Mouse (Mus musculus) forebrain, embryonic 16.5 days (tissue): ENCODE results near the gene Itsn1. TPM values are rescaled to one million over a fixed set of nuclear protein-coding genes. Genes with fewer than 3 reads are reported as not detected.

Source experiments
- ATAC-seq: fragments of 200-750 bp; cut with Nextera tagmentation; 2 replicates; pipeline ENCODE4 v1.8.0; 2017; ENCODE audit warnings: mild to moderate bottlenecking, moderate library complexity
- H3K27ac ChIP-seq: fragments of 300-500 bp; sonication (generic); 2 replicates; pipeline ENCODE4 v1.5.1; 2014; ENCODE audit warnings: low read length, control low read depth
- H3K27me3 ChIP-seq: fragments of 300-500 bp; sonication (generic); replicated peaks from 2 replicates; pipeline ENCODE4 v1.6.1; 2014; ENCODE audit warnings: low read length; ENCODE audit not compliant: control insufficient read depth, insufficient read depth
- H3K36me3 ChIP-seq: fragments of 300-500 bp; sonication (generic); 2 replicates; pipeline ENCODE4 v1.6.1; 2014; ENCODE audit not compliant: control insufficient read depth, insufficient read depth
- H3K4me1 ChIP-seq: fragments of 300-500 bp; sonication (generic); replicated peaks from 2 replicates; pipeline ENCODE4 v1.6.1; 2014; ENCODE audit warnings: low read length; ENCODE audit not compliant: control insufficient read depth, insufficient read depth
- H3K4me2 ChIP-seq: fragments of 300-500 bp; sonication (generic); 2 replicates; pipeline ENCODE4 v1.6.1; 2014; ENCODE audit warnings: mild to moderate bottlenecking, low read length, control low read depth
- H3K4me3 ChIP-seq: fragments of 300-500 bp; sonication (generic); replicated peaks from 2 replicates; pipeline ENCODE4 v1.5.1; 2014; ENCODE audit warnings: mild to moderate bottlenecking, low read length, control low read depth
- H3K9ac ChIP-seq: fragments of 300-500 bp; sonication (generic); replicated peaks from 2 replicates; pipeline ENCODE4 v1.6.1; 2014; ENCODE audit warnings: low read depth, low read length, control low read depth
- H3K9me3 ChIP-seq: fragments of 300-500 bp; sonication (generic); 2 replicates; pipeline ENCODE4 v1.6.1; 2016; ENCODE audit warnings: low read length; ENCODE audit not compliant: control insufficient read depth
- WGBS: fragments of 180-500 bp; shearing (Covaris S2); extraction: QIAGEN DNeasy Blood & Tissue Kit; methylation state at CpG from one replicate; pipeline ENCODE4 v1.1.7; 2014; 5-methylcytosine and 5-hydroxymethylcytosine counted together
- polyA plus RNA-seq: library from polyadenylated mRNA; unstranded; fragments of >200 nt; fragmentation: Nextera tagmentation; extraction: Ambion mirVana; gene quantifications from 2 replicates; pipeline ENCODE4 v1.2.1, GENCODE M21; 2015

Gene Itsn1
- polyA plus RNA-seq, 1 experiment from 2014 or later, result 86.3 TPM

DNA sequence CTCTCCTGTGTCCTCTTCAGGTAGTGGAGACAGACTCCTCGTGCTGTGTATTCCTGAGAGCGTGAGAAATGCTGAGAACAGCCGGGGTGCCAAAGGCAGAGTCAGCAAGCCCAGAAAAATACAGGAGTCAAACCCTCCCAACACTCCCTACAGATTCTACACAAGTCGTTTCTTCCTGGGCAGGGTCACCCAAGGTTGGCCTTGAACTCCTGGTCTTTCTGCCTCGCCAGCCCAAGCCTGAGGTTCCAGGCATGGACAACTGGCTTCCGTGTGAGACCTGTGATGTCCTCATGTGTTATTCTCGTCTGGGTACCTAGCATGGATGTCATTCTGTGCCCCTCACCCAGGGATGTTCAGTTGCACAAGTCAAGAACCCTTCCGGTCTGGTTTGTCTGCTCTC lies 193.9 kb downstream of the Itsn1 start:
- H3K9ac ChIP-seq, result no peak overlapping the region
- peaks cover 40% of the 10 kb centered on the region for H3K36me3 ChIP-seq
- WGBS, result 84% methylated on average over 8 of the region's 8 CpGs
- H3K27me3 ChIP-seq, result no peaks in the 10 kb centered on the region
- no peak overlapping the region for H3K27ac ChIP-seq
- no peak overlapping the region for H3K4me2 ChIP-seq
- H3K4me1 ChIP-seq, result peaks cover 12% of the 10 kb centered on the region
- H3K4me3 ChIP-seq, result no peak overlapping the region
- H3K9me3 ChIP-seq, result no peaks in the 10 kb centered on the region
- no peak for ATAC-seq

DNA sequence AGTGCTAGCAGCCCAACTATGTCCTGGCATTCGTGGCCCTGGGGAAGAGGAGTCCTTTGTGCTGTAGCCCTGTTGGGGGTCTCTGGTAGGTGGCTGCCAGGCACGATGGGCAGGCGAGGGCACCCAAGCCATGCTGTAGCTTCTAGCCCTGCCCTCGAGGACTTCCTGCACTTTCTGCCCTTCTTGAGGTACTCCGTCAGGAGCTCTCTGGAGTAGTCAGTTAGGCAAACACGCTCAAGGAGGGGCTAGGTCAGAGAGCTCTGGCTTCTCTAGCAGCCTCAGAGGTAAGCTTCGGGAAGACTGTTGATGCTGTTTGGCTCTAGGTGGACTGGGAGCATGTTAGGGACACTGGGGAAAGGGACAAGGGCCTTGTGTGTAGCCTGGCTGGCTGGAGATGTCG lies 195.3 kb downstream of the Itsn1 start:
- no peak overlapping the region for H3K4me2 ChIP-seq
- ATAC-seq, result no peak
- peaks cover 48% of the 10 kb centered on the region for H3K36me3 ChIP-seq

DNA sequence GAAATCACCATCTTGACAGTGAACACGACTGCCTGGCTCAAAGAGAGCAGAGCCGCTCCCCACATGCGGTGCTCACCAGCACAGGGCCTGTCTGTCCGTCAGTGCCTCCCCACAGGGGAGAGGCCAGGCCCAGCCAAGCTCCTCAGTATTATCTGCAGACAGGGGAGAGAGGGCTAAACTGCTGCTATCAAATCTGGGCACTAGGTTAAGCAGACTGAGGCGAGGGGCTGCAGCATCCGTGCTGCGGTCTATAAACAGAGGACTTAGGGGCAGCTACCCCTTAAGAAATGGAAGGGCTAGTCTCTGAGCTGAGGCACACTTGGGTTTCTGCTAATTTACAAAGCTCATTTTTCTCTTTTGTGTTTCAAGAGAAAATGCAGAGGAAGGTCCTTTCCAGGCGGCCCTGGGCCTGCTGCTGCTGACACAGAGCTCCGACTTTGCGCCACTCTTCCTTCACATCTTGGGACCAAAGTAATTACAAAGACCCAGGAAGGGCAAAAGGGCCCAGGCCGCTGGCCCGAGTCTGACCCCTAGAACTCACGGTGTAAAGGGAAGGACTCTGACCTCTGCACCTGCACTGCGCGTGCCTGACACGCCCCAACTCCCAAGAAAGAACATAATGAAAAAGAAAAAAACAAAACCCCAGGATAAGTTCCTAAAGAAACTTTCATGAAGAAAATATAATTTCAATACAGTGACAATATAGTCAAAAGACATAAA lies 199.0 kb downstream of the Itsn1 start:
- peaks cover 12% of the 10 kb centered on the region for H3K4me1 ChIP-seq
- WGBS, result 90% methylated on average over 16 of the region's 16 CpGs
- peaks cover 48% of the 10 kb centered on the region for H3K36me3 ChIP-seq
- H3K4me2 ChIP-seq, result no peak overlapping the region
- ATAC-seq, result no peak
- H3K9ac ChIP-seq, result no peak overlapping the region
- no peaks in the 10 kb centered on the region for H3K9me3 ChIP-seq
- H3K4me3 ChIP-seq, result no peak overlapping the region
- no peaks in the 10 kb centered on the region for H3K27me3 ChIP-seq
- no peak overlapping the region for H3K27ac ChIP-seq

More for the DNA sequence above, 195.3 kb downstream of the Itsn1 start:
- no peak overlapping the region for H3K27ac ChIP-seq
- H3K9me3 ChIP-seq, result no peaks in the 10 kb centered on the region
- H3K4me3 ChIP-seq, result no peak overlapping the region
- no peak overlapping the region for H3K9ac ChIP-seq
- 91% methylated on average over 8 of the region's 8 CpGs for WGBS
- no peaks in the 10 kb centered on the region for H3K27me3 ChIP-seq
- H3K4me1 ChIP-seq, result no peaks in the 10 kb centered on the region

DNA sequence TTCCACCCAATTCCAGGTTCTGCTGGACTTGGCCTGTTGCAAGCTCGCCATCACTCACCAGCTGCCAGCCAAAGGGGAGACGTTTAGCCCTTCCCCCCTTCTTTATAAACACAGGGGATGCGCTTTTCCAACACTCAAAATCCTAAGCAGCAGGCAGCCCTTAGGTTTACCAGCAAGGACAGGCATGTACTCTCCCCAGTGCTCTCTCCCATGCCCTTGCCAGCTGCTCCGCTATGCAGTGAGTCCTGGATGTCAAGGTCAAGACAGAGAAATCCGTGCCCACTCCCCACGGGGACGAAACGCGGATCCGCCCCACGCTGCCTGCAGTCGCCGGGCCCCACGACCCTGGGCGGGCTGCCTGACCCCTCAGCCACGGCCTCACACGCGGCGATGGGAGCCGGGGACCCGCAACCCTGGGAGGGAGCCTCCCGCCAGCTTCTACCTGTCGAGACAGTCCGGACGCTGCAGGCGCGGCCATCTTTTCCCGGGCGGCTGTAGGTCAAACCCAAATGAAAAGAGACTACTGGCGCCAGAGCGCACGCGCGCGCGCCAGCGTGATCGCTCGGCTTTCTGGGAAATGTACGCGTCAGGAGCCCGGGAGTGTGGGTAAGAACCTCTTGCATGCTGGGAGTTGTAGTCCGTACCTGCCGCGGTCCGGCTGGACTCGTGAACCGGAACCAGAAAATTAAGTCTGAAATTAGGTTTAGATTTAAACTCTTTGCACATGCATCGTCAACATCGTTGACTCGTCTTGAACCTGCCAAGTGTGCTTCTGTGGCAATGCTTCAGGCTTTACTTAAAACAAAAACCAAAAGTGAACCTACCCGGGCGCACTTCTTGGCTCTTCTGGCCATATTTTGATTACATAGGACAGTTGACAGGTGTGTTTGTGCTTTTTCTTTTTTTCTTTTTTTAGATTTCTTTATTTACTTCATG lies 202.3 kb downstream of the Itsn1 start:
- Histone ChIP-seq H3K27me3 (no peaks in the 10 kb centered on the region), H3K27ac (peak overlapping the region; percentile 82), H3K9ac (peak overlapping the region; percentile 96), H3K4me1 (peaks cover 12% of the 10 kb centered on the region), H3K9me3 (no peaks in the 10 kb centered on the region), H3K36me3 (peaks cover 23% of the 10 kb centered on the region), H3K4me3 (peak overlapping the region; percentile 89), H3K4me2 (peak overlapping the region; percentile 80)
- WGBS, result under 1% methylated on average over 53 of the region's 53 CpGs
- ATAC-seq, result peak; percentile 96

DNA sequence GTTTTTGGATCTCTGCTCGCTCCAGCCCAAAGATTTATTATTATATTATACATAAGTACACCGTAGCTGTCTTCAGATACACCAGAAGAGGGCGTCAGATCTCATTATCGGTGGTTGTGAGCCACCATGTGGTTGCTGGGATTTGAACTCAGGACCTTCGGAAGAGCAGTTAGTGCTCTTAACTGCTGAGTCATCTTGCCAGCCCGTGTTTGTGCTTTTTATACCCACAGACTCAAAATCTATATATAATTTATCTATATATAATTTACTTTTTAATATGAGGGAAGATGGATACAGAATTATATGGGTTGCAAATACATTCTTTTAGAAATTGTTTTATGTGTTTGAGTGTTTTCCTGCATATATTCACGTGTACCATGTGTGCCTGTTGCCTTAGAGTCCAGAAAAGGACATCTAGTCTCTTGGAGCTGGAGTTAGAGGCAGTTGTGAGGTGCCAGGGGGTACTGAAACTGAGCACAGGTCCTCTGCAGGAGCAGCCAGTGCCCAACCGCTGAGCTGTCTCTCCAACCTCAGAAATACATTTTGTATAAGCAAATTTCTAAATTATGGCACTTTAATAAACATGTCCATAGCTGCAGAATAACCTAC lies 203.1 kb downstream of the Itsn1 start:
- H3K27ac ChIP-seq, result no peak overlapping the region
- 55% methylated on average over 8 of the region's 8 CpGs for WGBS
- H3K36me3 ChIP-seq, result peaks cover 14% of the 10 kb centered on the region
- ATAC-seq, result no peak
- H3K27me3 ChIP-seq, result no peaks in the 10 kb centered on the region
- H3K9ac ChIP-seq, result no peak overlapping the region
- H3K9me3 ChIP-seq, result no peaks in the 10 kb centered on the region
- peak overlapping the region; percentile 89 for H3K4me3 ChIP-seq
- peak overlapping the region; percentile 63 for H3K4me2 ChIP-seq
- H3K4me1 ChIP-seq, result peaks cover 12% of the 10 kb centered on the region

DNA sequence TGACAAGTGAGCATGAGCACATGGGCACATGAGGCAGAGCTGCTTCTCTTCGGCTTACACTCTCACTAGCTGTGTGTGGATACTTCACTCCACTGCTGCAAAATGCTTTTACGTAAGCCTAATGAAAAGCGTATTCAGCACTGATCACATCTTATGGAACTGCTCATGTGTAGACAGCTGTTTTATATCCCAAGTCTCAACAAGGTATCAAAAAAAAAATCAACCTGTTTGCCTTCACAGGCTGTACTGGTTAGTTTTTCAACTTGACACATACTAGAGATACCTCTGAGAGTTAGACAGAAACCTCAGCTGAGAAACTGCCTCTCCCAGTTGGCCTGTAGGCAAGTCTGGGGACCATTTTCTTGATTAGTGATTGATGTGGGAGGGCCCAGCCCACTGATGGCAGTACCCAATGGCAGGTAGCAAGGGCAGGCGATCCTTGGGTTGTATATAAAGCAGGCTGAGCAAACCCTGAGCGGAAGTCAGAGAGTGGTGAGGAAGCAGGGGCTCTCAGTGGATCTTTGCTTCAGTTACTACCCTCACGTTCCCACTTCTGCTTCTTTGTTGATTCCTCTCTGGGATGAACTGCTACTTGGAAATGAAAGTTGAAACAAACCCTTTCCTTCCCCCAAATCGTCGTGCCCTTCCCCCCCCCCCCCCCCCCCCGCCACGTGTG lies 203.9 kb downstream of the Itsn1 start:
- Histone ChIP-seq H3K9ac (no peak overlapping the region), H3K4me2 (no peak overlapping the region), H3K4me3 (no peak overlapping the region), H3K27ac (no peak overlapping the region), H3K36me3 (peaks cover 8% of the 10 kb centered on the region), H3K27me3 (no peaks in the 10 kb centered on the region), H3K9me3 (no peaks in the 10 kb centered on the region), H3K4me1 (peaks cover 12% of the 10 kb centered on the region)
- ATAC-seq, result no peak
- WGBS, result 79% methylated on average over 7 of the region's 10 CpGs

DNA sequence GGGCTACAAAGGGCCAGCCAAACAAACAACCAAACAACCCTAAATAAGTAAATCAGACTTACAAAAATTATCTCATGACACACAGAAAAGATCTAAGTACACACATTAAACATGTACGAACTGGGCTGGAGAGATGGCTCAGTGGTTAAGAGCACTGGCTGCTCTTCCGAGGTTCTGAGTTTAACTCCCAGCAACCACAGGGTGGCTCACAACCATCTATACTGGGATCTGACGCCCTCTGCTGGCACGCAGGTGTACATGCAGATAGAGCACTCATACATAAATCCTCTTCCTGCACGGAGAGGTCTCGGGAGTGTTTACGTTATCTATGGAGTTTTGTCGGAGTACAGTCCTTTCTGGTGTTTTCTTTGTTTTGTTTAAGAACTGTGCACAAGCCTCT lies 206.0 kb downstream of the Itsn1 start:
- no peak overlapping the region for H3K27ac ChIP-seq
- no peaks in the 10 kb centered on the region for H3K9me3 ChIP-seq
- ATAC-seq, result no peak
- 37% methylated on average over 8 of the region's 8 CpGs for WGBS
- H3K4me3 ChIP-seq, result no peak overlapping the region
- H3K4me2 ChIP-seq, result no peak overlapping the region
- peaks cover 8% of the 10 kb centered on the region for H3K4me1 ChIP-seq
- H3K36me3 ChIP-seq, result no peaks in the 10 kb centered on the region
- no peak overlapping the region for H3K9ac ChIP-seq
- H3K27me3 ChIP-seq, result no peaks in the 10 kb centered on the region

DNA sequence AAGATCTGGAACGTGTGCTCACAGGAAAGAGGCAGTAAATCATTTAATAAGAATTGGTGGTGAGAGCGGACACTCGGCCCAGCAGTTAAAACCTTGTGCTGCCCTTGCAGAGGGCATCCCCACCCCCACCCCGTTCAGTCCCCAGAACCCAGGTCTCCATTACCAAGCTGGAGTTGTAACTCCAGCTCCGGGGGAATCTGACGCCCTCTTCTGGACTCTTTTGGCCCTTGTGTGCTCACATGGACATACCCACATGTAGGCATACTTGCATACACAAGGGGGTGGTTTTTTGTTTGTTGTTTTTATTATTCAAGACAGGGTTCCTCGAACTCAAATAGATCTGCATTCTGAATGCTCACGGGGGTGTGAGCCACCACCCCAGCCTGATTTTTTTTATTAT lies 206.6 kb downstream of the Itsn1 start:
- Histone ChIP-seq H3K4me3 (no peak overlapping the region), H3K9me3 (no peaks in the 10 kb centered on the region), H3K27me3 (no peaks in the 10 kb centered on the region), H3K36me3 (no peaks in the 10 kb centered on the region), H3K4me1 (peaks cover 2% of the 10 kb centered on the region), H3K27ac (no peak overlapping the region), H3K4me2 (no peak overlapping the region), H3K9ac (no peak overlapping the region)
- no peak for ATAC-seq
- 60% methylated on average over 8 of the region's 8 CpGs for WGBS
